Mouse (Mus musculus) spleen, postnatal 36 days (tissue): ENCODE results near the gene Fxn.
A peak's percentile ranks its signal among the peaks of the same experiment; 100 is the strongest.
"Not testable (repeated sequence)": the region's sequence is repeated elsewhere in the genome, so short reads cannot be mapped to it uniquely, and the experiment has no call there.

Source experiments
- DNase-seq, 2 experiments: peaks; one replicate each; pipeline ENCODE4 v3.0.0; 2022; ENCODE audit warnings: low spot score in 2 of 2, mixed read lengths in 1 of 2

Fxn gene

GRCm38 (mm10) chr19:24241799-24242546, 38.4 kb downstream of the Fxn start:
- no peak for DNase-seq

- DNase-seq, result no peak
Observed at GRCm38 (mm10) chr19:24241271-24241670, 39.1 kb downstream of the Fxn start.

GRCm38 (mm10) chr19:24238011-24238410, 42.4 kb downstream of the Fxn start:
- no peak for DNase-seq

GRCm38 (mm10) chr19:24232356-24232755, 48.0 kb downstream of the Fxn start:
- not testable (repeated sequence) for DNase-seq

DNA sequence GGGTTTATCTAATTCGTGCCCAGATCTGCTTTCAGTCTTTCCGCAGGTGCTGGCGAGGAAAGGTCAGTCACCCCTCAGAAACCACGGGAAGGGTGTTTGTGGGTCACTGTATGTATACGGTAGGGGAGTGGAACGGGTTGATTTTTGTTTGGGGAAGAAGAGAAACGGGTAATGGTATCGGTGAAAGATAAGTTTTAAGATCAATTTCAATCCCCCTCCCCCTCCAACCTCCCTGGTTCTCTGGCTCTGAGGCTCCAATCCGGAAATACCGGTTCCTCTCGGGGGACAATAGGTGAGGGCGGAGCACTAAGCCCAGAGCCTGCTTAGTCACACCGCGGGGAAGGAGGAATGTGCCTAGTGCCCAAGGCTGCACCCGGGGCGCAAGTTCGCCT, 55.1 kb downstream of the Fxn start:
- DNase-seq, result peak in 1 of 2 experiments; percentile 8

GRCm38 (mm10) chr19:24224500-24225304, 55.7 kb downstream of the Fxn start, which contains the start of gene Tjp2:
Gene Tjp2 (minus strand): TSS chr19:24225030.
- peak; percentile 13 to 27 for DNase-seq

- no peak for DNase-seq
Observed at GRCm38 (mm10) chr19:24223851-24224251, 56.6 kb downstream of the Fxn start.

GRCm38 (mm10) chr19:24221455-24221854, 59.0 kb downstream of the Fxn start:
- DNase-seq, result no peak

DNA sequence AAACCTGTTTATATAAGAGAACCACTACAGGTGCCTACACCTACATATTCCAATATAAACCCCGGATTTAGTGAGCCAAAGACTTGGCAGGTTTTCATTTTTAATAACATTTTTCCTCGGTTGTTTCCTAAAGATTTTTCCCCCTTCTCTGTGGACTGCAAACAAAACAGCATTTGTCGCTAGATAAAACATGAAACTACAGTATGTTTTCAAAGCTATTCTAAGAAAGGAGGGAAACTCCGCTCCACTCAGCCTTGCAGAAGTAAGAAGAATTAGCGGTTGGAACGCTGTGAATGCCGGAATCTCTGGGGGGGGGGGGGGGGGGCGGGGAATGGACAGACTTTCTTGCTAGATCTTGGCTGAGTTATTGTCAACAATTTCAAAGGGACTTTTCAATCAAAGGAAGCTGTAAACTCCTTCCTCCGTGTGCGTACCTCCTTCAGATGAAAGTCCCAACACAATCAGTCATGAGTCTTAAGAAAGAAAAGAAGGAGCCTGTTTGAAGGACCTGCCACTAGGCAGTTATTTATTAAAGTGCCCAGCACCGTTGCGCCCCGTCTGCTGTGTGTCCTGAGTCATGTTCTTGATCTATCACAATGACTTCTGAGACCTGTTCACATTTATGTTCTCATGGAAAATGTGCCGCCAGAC, 59.5 kb downstream of the Fxn start:
- no peak for DNase-seq

DNA sequence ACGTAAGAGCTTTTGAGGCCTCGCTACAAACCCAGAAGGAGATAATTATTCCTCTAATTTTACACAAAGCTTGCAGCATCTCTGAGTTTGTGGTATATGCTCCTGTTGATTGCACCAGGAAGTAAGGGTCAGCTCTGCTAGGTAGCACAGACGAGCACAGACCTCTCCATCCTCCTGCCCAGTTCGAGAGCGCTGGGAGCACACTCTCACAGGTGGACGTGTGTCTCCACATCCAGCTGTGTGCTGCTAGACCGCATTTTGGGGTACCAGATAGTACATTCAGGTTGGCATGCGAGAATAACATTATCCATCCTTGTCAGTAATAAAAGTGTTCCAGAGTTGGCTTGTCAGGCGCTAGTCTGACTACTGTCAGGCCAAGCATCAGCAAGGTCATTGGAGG, 61.4 kb downstream of the Fxn start:
- DNase-seq, result no peak

DNA sequence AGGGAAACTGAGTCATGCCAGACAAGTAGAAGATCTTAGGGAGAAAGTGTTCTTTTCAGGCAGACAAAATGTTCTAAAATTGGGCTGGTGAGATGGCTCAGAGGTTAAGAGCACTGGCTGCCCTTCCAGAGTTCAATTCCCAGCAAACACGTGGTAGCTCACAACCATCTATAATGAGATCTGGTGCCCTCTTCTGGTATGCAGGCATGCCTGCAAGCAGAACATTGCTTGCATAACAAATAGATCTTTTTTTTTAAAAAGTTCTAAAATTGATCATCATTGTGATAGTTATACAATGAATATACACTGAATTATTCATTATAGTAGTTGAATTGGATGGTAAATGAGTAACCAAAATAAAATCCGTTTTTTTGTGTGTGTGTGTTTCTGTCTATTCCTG, 62.1 kb downstream of the Fxn start:
- DNase-seq, result no peak

DNA sequence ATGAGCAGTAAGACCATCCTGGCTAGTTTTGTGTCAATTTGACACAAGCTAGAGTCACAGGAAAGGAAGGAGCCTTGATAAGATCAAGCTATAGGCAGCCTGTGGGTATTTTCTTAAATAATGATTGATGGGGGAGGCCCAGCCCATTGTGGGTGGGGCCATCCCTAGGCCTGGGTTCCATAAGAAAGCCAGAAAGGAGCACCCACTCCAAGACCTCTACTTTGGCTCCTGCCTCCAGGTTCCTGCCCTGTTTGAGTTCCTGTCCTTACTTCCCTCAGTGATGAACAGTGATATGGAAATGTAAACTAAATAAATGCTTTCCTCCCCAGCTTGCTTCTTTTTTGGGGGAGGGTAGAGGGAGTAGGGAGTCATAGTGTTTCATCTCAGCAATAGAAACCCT, 62.6 kb downstream of the Fxn start:
- no peak for DNase-seq

- no peak for DNase-seq
Observed at GRCm38 (mm10) chr19:24216771-24217170, 63.6 kb downstream of the Fxn start.

- DNase-seq, result no peak
Observed at GRCm38 (mm10) chr19:24214939-24215338, 65.5 kb downstream of the Fxn start.

- DNase-seq, result no peak
Observed at GRCm38 (mm10) chr19:24213299-24213698, 67.1 kb downstream of the Fxn start.

DNA sequence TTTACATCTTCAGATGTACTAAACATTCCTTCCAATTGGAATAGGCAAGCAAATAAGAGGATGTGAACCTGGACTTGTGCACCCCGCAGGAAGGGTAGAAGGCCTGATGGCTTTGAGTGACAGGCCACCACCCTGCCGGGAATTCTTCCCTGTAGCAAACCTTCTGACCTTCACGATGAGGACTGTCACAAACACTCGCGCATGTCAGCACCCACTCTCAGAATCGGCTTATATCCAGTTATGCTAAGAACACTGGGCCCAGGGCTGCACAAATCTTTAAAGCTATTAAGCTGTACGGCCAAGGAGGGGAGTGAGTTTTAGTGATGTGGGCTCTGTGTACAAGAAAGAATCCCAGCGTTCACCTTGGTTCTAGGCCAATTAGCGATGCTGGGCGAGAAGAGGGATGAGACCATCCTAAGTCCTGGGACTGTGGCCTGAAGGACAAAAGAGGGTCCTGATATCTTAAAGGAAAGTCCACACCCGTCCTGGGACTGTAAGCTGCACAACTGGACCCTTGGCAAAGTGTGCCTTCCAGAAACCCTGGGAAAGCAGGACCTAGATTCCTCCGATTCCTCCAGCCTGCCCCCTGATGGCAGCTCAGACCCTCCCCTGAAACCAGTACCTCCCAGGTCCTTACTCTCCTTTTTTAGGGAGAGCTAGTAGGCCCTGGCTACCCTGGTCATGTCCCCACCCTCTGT, 67.7 kb downstream of the Fxn start:
- DNase-seq, result no peak
